Comparison of ENCODE assay signal across 19 mouse cellular contexts in the genomic region with DNA sequence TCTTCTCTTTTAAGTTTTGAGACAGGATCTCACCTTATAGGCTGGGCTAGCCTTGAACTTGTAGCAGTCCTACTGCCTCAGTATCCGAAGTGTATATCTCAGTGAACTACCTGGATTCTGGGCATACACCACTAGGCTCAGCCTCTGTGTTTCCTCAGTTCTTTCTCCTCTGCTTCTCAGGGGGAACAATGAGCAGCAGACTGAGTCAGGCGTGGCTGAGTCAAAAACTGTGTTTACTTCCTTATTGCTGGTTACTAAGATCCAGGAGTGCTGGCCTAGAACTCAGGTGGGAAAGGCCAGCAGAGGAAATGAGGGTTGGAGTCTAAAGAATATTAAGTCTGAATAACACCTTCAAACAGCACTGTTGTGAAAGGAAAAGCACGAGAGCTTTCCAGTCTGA. TPM values are rescaled to one million over a fixed set of nuclear protein-coding genes. Genes with fewer than 3 reads are reported as not detected.
DNase-seq lines count a peak whose midpoint lies in the region; ATAC-seq and TF ChIP-seq lines count a peak whose summit lies in the region.
"Had no signal": no experiment of that assay in that cellular context is flagged by ENCODE, and none has a peak within 500 bp of the region (broad histone marks: within the 10 kb centered on the region; RNA-seq: fewer than 3 reads in every experiment).

No protein-coding gene starts in this region.

- no peaks in the 10 kb centered on the region for H3K9me3 ChIP-seq in intestine, embryonic 14.5 days (ENCODE audit: control insufficient read depth, low read length)
- no peaks in the 10 kb centered on the region for H3K9me3 ChIP-seq in intestine, postnatal 0 days (ENCODE audit: control insufficient read depth)
- H3K9me3 ChIP-seq: embryonic facial prominence, embryonic 12.5 days; forebrain, embryonic 15.5 days; heart, embryonic 13.5 days; hindbrain, embryonic 13.5 days had no signal

- no peak overlapping the region for H3K4me3 ChIP-seq in intestine, embryonic 14.5 days (ENCODE audit: low read depth, low read length)
- no peak overlapping the region for H3K4me3 ChIP-seq in intestine, postnatal 0 days (ENCODE audit: low read depth, low read length)
- H3K4me3 ChIP-seq: embryonic facial prominence, embryonic 12.5 days; forebrain, embryonic 15.5 days; heart, embryonic 13.5 days; hindbrain, embryonic 13.5 days had no signal

- H3K27ac ChIP-seq in intestine, embryonic 14.5 days (ENCODE audit: low read depth): peak overlapping the region; percentile 47; the same call in 1 of the 2 replicates
- peak overlapping the region; percentile 86 for H3K27ac ChIP-seq in intestine, postnatal 0 days (ENCODE audit: low read depth, low read length)
- H3K27ac ChIP-seq: embryonic facial prominence, embryonic 12.5 days; forebrain, embryonic 15.5 days; heart, embryonic 13.5 days; hindbrain, embryonic 13.5 days; hindbrain, postnatal 0 days had no signal

- H3K36me3 ChIP-seq in intestine, embryonic 14.5 days (ENCODE audit: control insufficient read depth, insufficient read depth, low read length): no peaks in the 10 kb centered on the region
- H3K36me3 ChIP-seq in intestine, postnatal 0 days (ENCODE audit: control insufficient read depth, insufficient read depth): no peaks in the 10 kb centered on the region
- H3K36me3 ChIP-seq: embryonic facial prominence, embryonic 12.5 days; forebrain, embryonic 15.5 days; heart, embryonic 13.5 days; hindbrain, embryonic 13.5 days had no signal

- H3K4me1 ChIP-seq in intestine, embryonic 14.5 days (replicated peaks; ENCODE audit: control insufficient read depth, insufficient read depth, low read length): no peaks in the 10 kb centered on the region
- no peaks in the 10 kb centered on the region for H3K4me1 ChIP-seq in intestine, postnatal 0 days (replicated peaks; ENCODE audit: control insufficient read depth, insufficient read depth, low read length)
- H3K4me1 ChIP-seq: embryonic facial prominence, embryonic 12.5 days had no signal

- no peaks in the 10 kb centered on the region for H3K27me3 ChIP-seq in intestine, embryonic 14.5 days (replicated peaks; ENCODE audit: control insufficient read depth, insufficient read depth, low read length)
- no peaks in the 10 kb centered on the region for H3K27me3 ChIP-seq in intestine, postnatal 0 days (replicated peaks; ENCODE audit: control insufficient read depth, insufficient read depth, low read length)
- H3K27me3 ChIP-seq: embryonic facial prominence, embryonic 12.5 days; forebrain, embryonic 15.5 days; heart, embryonic 13.5 days; hindbrain, embryonic 13.5 days; Patski had no signal

- peak; percentile 24 to 28 for DNase-seq in lung, adult 18-20 months
- no peak for DNase-seq in lung, postnatal 14 days
- no peak for DNase-seq in intestine, embryonic 14.5 days (ENCODE audit: low spot score)
- no peak for DNase-seq in layer of hippocampus, adult 18-20 months (ENCODE audit: low spot score in 2 of 2)
- no peak for DNase-seq in spleen, postnatal 36 days (ENCODE audit: low spot score in 2 of 2)
- no peak for DNase-seq in right cerebral cortex, postnatal 25 days
- DNase-seq: adrenal gland, postnatal 14 days; cerebellum, adult 11-12 months; cerebellum, adult 9-10 months; cerebellum, postnatal 25 days; gastrocnemius, postnatal 10 days had no signal

- no peak for TF ChIP-seq CTCF in intestine, postnatal 0 days (IDR thresholded peaks at IDR 0.05; ENCODE audit: low read depth)

- 67% methylated on average over 3 of the region's 3 CpGs for WGBS in intestine, embryonic 14.5 days
- WGBS in intestine, postnatal 0 days: 38% methylated on average over 3 of the region's 3 CpGs

- no peak overlapping the region for H3K4me2 ChIP-seq in intestine, embryonic 14.5 days (ENCODE audit: low read length)
- H3K4me2 ChIP-seq in intestine, postnatal 0 days (replicated peaks; ENCODE audit: low read depth): peak overlapping the region; percentile 24; the same call in 1 of the 2 replicates
- H3K4me2 ChIP-seq: embryonic facial prominence, embryonic 12.5 days; forebrain, embryonic 15.5 days; heart, embryonic 13.5 days; hindbrain, embryonic 13.5 days had no signal

- ATAC-seq in intestine, embryonic 14.5 days (replicated peaks; ENCODE audit: low FRiP score, low TSS enrichment, low read depth): no peak
- peak; percentile 76 for ATAC-seq in intestine, postnatal 0 days
- ATAC-seq: activated CD4-positive, CD25-positive, alpha-beta regulatory T cell, adult 4 months; forebrain, embryonic 15.5 days; hindbrain, postnatal 0 days; Patski had no signal

- H3K9ac ChIP-seq in intestine, embryonic 14.5 days (ENCODE audit: low read length): no peak overlapping the region
- no peak overlapping the region for H3K9ac ChIP-seq in intestine, postnatal 0 days (ENCODE audit: low read depth, low read length)
- H3K9ac ChIP-seq: embryonic facial prominence, embryonic 12.5 days; forebrain, embryonic 15.5 days; heart, embryonic 13.5 days; hindbrain, embryonic 13.5 days had no signal

RNA-seq across cellular contexts. Expression of a gene that starts 54.9 kb away (rescaled TPM):
- polyA plus RNA-seq in intestine, embryonic 14.5 days (2014; fragmentation: Nextera tagmentation; extraction: Ambion mirVana): 32.2 and 34.1 TPM in 2 replicates
- 17.0 and 17.9 TPM in 2 replicates for polyA plus RNA-seq in intestine, postnatal 0 days (2015; fragmentation: Nextera tagmentation; extraction: Ambion mirVana)
- 10 to 100 TPM; 50.6 to 54.3 TPM for total RNA-seq in layer of hippocampus, adult 18-20 months (2021)

Comparison
In these comparisons a context has a peak if more than half of its experiments do, and no peak if none do; other contexts are left out.
1. DNase-seq: peak in lung, adult 18-20 months (2 of 2); none in lung, postnatal 14 days (single experiment), intestine, embryonic 14.5 days (single experiment), layer of hippocampus, adult 18-20 months (0 of 2), spleen, postnatal 36 days (0 of 2) and right cerebral cortex, postnatal 25 days (single experiment).